Mouse (Mus musculus) bone marrow, adult 2 months (tissue): ENCODE measurements around the gene Tenm4.

Source experiments
- CTCF ChIP-seq: fragments of 200-500 bp; IDR thresholded peaks from 2 replicates; pipeline ENCODE4 v1.5.1; 2011; ENCODE audit warnings: low read length, control low read depth; ENCODE audit not compliant: control insufficient read depth, insufficient read depth
- POLR2A ChIP-seq: fragments of 200-500 bp; IDR thresholded peaks from 2 replicates; pipeline ENCODE4 v1.6.1; 2011; ENCODE audit warnings: low read depth, mild to moderate bottlenecking, control low read depth, low read length, borderline replicate concordance; ENCODE audit not compliant: control insufficient read depth

DNA sequence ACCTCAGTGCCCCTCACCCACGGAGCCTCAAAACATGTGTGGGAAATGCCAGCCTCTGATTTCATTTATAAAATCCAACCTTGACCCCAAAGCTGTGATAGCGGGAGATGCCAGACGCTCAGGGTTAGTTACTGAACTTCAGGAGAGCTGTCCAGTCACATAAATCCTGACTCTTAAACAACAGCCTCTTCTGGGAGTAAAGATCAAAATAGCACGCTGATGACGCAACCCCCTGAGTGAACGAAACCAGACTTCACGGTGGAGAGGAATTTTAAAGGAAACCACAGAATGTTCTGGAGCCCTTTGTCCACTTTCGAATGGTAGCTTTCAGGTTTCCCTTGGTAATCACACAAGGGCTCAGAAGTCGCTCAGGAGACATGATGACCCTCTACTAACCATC lies 630.3 kb downstream of the Tenm4 start:
- TF ChIP-seq POLR2A (no peak), CTCF (no peak)
